Mouse (Mus musculus) lung, adult 2 months (tissue): Measurements from ENCODE around the gene Flad1.

ENCODE experiments used
- CTCF ChIP-seq: fragments of 200-500 bp; IDR thresholded peaks from 2 replicates; pipeline ENCODE4 v1.5.1; 2011; ENCODE audit warnings: mild to moderate bottlenecking, low read length, control low read depth; ENCODE audit not compliant: insufficient read depth
- POLR2A ChIP-seq: fragments of 200-500 bp; IDR thresholded peaks from 2 replicates; pipeline ENCODE4 v1.6.1; 2011; ENCODE audit warnings: low read depth, mild to moderate bottlenecking, control low read depth, low read length, borderline replicate concordance; ENCODE audit errors: extremely low read depth

DNA sequence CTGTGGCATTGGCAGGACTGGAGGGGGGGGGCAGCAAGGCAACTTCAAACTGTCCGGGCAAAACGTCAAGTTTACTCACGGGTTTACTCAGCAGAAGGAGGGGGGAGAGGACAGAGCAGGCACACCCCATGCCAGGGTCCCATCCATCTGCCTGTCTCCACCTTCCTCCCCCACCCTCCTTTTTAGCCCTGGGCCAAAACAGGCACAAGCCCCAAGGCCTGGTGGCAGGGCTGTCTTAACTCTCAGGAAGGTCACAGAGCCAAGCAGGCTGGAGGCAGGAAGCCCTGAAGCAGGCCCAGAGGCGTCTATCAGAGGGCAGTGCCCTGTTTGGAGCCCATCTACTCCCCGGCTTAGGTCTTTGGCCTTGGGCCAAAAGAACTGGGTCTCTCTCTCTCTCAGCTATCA lies 21.6 kb downstream of the Flad1 start:
- TF ChIP-seq CTCF, result no peak
- TF ChIP-seq POLR2A, result no peak
